Mouse (Mus musculus): Measurements from ENCODE around the gene E2f6.
A peak's percentile ranks its signal among the peaks of the same experiment; 100 is the strongest.

Gene E2f6

GRCm38 (mm10) chr12:16847204-16847792, 36.5 kb downstream of the E2f6 start:
- DNase-seq (ENCODE audit: low spot score): no peak

DNA sequence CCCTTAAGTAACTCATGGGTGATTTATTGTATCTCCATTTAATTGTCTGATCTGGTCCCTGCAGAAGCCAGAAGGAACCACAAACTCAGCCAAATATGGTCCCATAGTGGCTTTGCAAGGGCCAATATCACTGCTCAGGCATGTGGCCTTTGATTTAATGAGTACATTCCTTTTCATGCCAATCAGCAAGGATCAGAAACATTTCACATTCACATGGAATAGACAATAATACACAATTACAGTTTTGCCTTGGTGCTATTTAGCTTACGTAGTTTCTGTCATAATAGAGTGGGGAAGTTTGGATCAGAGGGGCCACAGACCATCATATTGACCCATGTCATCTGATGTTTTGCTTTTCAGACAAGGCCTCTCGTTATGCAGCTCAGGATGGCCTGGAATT, 37.7 kb downstream of the E2f6 start:
- DNase-seq (ENCODE audit: low spot score): no peak

GRCm38 (mm10) chr12:16849821-16850220, 39.1 kb downstream of the E2f6 start:
- DNase-seq (ENCODE audit: low spot score): no peak

DNA sequence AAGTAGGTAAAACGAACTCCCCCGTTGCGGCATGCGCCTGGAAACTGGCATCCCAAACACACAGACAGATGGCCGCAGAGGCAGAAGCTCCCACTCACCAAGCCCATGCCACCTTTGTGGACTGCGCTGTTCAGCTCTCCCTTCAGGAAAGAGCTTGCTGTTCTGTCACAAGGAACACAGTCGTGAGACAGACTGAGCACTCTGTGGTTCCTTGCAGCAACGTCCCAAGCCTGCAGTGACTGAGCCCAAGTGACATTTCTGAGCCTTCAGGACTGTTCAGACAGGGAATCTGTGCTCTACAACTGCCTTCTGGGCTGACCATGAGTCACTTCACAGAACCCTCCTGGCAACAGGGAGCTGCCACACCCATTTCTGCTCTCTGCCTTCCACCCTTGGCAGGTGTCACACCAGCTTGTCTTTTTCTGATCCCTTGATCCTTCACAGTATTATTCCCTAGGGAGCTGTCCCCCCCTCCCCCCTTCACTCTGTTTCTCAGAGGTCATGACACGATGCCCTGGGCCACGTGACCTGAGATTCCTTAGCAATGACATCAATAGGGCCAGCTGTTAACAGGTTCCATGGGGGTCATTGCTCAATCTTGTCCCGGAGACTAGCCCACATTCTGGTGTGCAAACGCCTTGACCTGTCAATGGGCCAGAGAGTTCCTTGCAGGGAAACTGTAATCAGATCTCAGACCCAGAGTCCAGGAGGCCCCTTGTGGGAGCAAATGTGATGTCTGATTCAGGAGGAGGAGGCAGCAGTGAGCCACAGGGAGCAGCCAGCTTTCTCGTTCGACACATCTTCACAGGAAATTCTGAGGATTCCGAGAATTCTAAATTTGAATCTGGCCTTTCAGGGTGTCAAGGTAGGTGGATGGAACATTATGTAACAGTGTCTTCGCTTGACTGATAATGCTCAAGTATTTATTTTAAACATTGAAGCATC, 39.9 kb downstream of the E2f6 start:
- peak; percentile 85 for DNase-seq (ENCODE audit: low spot score)

DNA sequence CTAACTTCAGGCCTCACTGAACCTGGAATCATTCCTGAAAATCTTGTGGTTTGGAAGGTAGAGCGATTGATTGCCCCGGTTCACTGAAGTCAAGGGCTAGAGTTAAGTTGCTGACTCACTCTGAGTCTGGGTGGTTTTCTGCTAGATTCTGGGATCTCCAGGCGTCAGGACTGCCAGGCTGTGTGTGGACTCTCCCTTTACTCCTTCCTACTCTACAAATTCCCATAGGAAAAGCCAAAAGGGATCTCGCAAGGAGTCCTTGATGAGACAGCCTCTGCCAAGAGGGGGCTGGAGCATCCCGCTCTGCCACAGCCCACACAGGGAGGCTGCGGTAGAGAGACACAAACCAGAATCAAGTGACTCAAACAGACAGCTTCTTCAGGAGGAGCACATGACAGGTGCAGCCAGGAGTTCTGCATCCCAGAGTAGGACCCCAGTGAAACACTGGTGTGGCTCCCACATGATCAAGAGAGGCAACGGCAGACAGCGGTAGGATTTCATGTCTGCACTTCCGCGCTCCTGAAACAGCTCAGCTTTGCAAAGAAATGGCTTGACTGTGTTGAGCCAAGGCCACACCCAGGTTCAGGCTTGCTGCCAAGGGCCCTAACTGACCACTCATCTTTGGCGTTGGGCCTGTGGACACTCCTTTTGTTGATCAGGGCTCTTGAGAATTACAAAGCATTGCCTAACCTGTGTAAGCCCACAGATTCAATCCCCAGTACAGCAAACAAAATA, 42.8 kb downstream of the E2f6 start:
- DNase-seq (ENCODE audit: low spot score): peak; percentile 94

- peak; percentile 27 for DNase-seq (ENCODE audit: low spot score)
These were observed 45.0 kb downstream of the E2f6 start for GRCm38 (mm10) chr12:16855632-16856305.

GRCm38 (mm10) chr12:16856306-16856679, 45.5 kb downstream of the E2f6 start:
- no peak for DNase-seq (ENCODE audit: low spot score)

GRCm38 (mm10) chr12:16858081-16858480, 47.3 kb downstream of the E2f6 start:
- no peak for DNase-seq (ENCODE audit: low spot score)

GRCm38 (mm10) chr12:16859781-16860180, 49.0 kb downstream of the E2f6 start:
- no peak for DNase-seq (ENCODE audit: low spot score)

DNA sequence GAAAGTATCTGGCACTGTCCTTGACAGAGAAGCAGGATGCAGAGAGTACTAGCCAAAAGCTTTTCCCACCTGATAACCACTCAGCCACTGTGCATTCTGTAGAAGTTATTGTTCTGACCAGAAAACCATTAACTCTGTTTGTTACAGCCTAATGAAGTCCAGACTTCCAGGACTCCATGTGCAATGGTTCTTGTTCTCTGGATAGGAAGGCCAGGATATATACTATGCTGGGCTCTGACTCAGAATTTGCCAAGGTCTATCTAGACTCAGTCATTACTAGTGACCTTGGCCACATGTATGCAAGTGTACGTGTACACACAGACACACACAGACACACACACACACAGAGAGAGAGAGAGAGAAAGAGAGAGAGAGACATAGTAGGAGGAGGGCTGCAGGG, 49.8 kb downstream of the E2f6 start:
- DNase-seq (ENCODE audit: low spot score): no peak

- no peak for DNase-seq (ENCODE audit: low spot score)
These were observed 50.2 kb downstream of the E2f6 start for GRCm38 (mm10) chr12:16860961-16861360.

GRCm38 (mm10) chr12:16864477-16864876, 53.7 kb downstream of the E2f6 start:
- no peak for DNase-seq (ENCODE audit: low spot score)

DNA sequence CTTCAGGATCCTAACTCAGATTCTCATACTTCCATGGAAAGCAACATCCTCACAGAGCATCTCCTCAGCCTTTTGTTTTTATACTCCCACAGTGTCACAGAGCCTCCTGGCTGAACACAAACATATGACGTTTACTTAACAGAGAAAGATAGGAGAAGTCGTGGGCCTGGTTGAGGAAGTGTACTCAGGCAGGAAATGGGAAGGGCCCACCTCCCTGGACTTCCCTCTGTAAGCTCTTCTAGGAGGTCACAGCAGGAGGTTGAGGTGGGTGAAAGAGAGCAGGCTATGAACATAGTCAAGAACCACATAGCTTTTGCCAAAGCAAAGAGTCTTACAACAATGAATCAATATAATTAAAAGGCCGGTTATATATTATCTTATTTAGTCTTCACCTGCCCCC, 55.1 kb downstream of the E2f6 start:
- DNase-seq (ENCODE audit: low spot score): no peak

GRCm38 (mm10) chr12:16866460-16866859, 55.7 kb downstream of the E2f6 start:
- DNase-seq (ENCODE audit: low spot score): no peak

- no peak for DNase-seq (ENCODE audit: low spot score)
These were observed 56.5 kb downstream of the E2f6 start for GRCm38 (mm10) chr12:16867306-16867705.

- DNase-seq (ENCODE audit: low spot score): no peak
These were observed 57.9 kb downstream of the E2f6 start for GRCm38 (mm10) chr12:16868618-16869017.

DNA sequence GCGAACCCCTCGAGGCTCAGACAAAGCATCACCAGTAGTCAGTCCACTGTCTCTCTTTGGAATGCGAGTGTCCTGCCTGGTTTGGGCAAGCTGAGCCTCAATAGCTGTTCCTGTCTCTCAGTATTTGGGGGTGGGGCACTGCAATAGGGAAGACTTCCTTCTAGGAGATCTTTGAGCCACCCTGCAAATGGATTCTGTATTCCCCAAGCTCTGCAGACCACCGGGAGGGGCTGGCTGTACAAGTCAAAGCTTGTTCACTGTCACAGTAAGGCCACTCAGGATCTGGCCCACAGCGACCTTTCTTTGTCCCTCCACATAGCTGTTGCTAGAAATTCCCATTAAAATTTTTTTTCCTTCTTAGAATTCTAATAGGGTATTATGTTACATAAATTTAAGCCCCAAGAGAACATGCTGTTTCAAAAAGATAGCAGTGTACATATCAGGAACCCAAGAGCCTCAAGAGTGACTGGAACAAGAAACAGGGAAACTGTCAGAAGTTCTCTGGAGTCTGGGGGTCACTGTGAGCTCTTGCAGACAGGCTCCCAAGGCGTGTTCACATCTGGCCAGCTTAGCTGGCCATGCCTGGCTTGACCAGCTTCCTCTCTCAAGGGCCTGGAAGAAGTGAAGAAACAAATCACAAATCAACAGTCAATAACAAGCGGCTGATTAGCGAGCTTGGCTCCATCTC, 58.5 kb downstream of the E2f6 start:
- no peak for DNase-seq (ENCODE audit: low spot score)

- no peak for DNase-seq (ENCODE audit: low spot score)
These were observed 59.2 kb downstream of the E2f6 start for GRCm38 (mm10) chr12:16869870-16870404.

DNA sequence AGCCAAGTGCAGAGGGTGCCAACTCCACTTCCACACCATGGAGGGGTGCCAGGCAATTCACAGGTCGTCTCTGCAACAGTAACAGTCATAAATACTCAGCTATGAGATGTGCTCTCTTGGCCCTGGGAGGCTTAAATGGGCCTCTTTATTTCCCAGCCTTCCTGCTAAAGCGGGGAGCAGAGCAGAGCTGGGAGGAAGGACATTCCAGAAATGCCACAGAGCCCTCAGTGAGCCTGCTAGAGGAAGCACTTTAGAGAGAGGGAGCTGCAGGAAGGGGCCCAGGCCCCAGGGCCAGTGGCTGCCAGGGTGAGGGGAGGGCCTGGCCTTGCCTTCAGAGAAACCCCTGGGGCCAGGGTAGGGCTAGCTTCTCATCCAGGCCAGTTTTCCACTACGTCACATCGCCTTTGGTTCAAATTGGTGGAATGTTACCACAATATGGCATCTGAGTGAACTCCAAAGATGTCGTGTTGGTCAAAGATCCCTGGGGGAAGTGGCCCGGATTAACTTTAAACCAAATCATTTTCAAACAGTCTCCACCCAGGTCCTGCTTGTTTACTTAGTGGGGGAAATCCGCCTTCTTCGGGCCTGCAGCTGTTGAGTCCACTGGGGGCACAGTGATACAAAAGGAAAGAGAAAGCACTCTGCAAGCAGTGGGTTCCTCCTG, 59.8 kb downstream of the E2f6 start:
- no peak for DNase-seq (ENCODE audit: low spot score)

DNA sequence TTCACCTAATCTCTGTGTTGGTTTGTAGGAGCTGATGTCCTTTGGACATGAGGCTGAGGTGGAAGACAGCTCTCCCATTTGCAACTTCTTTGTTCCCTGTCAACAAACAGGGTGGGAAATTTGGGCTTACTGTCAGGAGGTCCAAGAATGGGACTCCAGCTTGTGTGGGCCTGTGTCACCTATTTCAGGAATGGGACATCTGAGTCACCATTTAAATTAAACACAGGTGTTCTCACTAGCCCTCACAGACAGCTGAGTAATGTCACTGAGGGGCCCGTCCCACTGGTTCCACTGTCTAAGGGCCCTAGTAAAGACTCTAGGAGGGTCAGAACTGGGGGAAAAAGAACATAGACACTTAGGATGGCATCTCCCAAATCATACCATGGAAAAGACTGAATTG, 61.2 kb downstream of the E2f6 start:
- DNase-seq (ENCODE audit: low spot score): no peak

DNA sequence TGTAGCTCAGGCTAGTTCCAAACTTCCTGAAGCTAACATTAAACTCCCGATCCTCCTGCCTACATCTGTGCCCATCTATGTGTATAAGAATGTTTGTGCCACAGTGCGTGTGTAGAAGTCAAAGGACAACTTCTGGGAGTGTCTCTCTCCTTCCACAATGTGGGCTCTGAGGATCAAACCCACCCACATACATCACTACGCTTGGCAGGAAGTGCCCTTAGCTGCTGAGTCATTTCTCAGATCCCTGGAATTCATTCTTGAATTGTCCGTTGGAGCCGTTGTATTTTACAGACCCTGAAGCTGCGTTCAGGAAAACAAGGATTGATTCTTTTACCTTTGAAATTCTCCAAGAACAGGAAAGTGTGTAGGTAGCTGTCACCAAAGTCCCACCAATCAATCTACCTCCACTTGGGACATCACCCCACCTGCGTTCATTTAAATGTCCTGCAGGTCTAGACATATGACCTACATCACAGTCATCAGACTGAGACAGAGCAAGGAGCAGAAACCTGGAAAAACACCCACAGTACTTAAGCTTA, 62.2 kb downstream of the E2f6 start:
- DNase-seq (ENCODE audit: low spot score): no peak
